Mouse (Mus musculus): ENCODE measurements around the gene Camk1d. TPM values are rescaled to one million over a fixed set of nuclear protein-coding genes. Genes with fewer than 3 reads are reported as not detected.

Camk1d gene
- total RNA-seq, 2 experiments from 2014 or later = 3.9 to 4.8 TPM

- DNase-seq = no peak
Observed at GRCm38 (mm10) chr2:5661946-5662345, 52.4 kb downstream of the Camk1d start.

GRCm38 (mm10) chr2:5658000-5658399 lies 56.3 kb downstream of the Camk1d start:
- DNase-seq = no peak

DNA sequence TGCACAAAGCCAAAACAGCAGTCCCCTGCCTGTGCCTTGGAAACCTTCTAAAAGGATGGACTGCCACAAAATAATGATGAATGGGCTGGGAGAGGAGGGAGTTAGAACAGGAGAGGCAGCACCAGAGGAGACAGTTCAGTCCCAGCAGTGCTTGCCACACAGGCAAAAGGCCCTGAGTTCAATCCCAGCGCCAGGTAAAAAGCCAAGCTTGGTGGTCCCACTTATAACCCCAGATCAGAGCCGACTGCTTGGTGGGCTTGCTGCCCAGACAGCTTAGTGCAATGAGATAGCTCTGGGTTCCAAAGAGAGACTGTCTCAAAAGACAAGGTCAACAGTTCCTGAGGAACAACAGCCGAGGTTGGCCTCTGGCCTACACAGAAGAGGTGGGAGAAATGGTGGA lies 58.0 kb downstream of the Camk1d start:
- no peak for DNase-seq

DNA sequence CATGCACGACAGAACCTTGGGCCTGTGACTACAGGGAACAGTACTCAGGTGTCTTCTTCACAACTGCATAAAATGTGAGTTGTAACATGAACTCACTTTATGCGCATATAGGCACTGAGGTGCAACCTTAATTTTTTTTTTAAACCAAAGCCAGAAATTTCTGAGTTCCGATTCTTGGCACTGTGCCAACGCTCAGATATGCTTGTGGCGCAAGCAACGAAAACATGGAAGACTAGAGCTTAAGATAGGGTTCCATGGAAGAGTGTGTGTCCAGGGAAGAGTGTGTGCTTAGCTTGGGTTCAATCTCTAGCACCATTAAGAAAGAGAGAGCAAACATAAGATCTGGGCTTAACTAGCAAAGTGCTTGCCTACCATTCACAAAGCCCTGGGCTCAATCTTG lies 62.2 kb downstream of the Camk1d start:
- no peak for DNase-seq

- DNase-seq = no peak
Observed at GRCm38 (mm10) chr2:5651285-5651870, 62.9 kb downstream of the Camk1d start.

GRCm38 (mm10) chr2:5649226-5649625 lies 65.1 kb downstream of the Camk1d start:
- DNase-seq = no peak

- DNase-seq = peak; percentile 13 to 16
Observed at GRCm38 (mm10) chr2:5648764-5649163, 65.6 kb downstream of the Camk1d start.

DNA sequence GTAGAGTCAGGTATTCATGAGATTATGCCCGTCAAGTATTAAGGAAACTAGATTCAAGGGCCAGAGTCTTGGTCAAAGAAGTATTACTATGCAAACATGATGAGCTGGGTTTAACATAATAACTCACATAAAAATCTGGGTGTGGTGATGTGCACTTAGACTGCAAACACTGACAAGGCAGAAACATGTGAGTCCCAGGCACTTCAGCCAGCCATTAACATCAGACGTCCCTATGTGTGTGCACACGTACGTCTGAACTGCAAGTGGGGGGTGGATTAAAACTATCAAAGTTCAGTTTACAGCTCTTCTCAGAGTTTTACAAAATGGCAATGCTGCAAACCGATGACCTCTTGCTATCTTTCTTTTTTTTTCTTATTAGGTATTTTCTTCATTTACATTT lies 68.0 kb downstream of the Camk1d start:
- no peak for DNase-seq

GRCm38 (mm10) chr2:5645584-5645983 lies 68.7 kb downstream of the Camk1d start:
- DNase-seq = peak; percentile 11 to 46

- no peak for DNase-seq
Observed at GRCm38 (mm10) chr2:5643937-5644336, 70.4 kb downstream of the Camk1d start.

- no peak for DNase-seq
Observed at GRCm38 (mm10) chr2:5643226-5643625, 71.1 kb downstream of the Camk1d start.

DNA sequence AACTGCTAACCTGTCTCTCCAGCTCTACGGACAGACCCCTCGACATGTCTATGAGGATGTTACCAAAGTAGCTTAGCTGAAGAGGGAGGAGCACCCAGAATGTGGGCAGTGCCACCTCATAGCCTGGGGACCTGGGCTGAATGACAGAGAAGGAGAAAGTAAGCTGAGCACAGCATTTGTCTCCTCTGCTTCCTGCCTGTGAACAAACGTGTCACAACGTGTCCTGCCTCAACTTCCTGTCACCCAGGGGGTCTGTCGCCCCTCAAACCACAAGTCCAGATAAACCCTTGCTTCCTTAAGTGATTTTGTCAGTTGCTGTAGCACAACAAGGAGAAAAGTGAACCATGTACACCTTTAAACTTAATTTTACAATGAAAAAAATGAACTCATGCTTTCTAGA lies 71.7 kb downstream of the Camk1d start:
- DNase-seq = no peak

DNA sequence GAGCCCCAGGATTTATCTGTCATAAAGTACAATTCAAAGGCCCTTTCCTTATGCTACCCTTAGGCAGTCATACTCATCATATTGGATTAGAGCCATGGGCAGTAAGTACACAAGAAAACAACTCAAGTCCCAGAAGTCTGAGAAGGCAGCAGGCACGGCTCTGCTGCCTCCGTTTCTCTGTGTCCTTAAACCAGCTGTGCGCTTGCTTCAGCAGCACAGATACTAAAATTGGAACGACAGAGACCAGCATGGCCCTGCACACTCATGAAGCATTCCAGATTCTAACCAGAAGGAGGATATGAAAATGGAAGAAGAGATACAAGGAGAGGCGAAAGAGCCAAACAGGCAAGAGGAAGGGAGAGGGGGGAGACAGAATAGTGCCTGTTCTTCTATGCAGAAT lies 72.6 kb downstream of the Camk1d start:
- DNase-seq = peak; percentile 10 to 19

DNA sequence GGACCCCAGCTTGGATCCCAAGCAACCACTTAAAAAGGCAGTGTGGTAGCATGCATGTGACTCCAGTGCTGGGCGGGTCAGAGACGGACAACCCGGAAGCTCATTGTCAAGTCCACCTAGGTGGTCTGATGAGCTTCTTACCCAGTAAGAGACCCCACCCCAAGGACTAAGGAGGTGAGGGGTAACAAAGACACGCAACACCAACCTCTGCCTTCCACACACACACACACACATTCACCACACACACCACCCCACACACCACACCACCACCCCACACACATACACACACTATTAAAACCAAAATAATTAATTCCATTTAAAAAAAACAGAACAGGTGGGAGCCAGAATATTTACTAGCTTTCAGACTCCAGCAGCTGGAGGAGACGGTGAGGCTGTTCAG lies 73.7 kb downstream of the Camk1d start:
- no peak for DNase-seq

GRCm38 (mm10) chr2:5636801-5637742 lies 77.2 kb downstream of the Camk1d start:
- DNase-seq = peak; percentile 15 to 18

GRCm38 (mm10) chr2:5632355-5632684 lies 82.0 kb downstream of the Camk1d start:
- DNase-seq = no peak

GRCm38 (mm10) chr2:5631676-5632354 lies 82.5 kb downstream of the Camk1d start:
- no peak for DNase-seq

DNA sequence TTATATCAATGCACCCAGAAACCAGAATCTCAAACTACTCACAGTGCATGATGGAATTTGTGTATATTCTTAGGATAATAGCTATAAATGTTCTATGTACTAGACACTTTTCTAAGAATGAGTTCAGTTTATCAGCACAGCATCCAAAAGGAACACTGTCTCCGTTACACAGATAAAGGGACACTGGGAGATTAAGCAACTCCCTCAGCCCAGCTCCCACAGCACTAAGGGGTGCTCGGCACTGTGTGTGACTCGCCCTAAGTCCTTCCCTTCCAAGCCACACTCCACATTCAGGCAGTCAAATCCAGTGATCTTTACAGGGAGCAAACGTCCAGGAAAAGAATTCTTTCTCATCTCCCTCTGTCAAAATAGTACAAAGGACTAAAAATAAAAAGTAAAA lies 83.6 kb downstream of the Camk1d start:
- DNase-seq = no peak

DNA sequence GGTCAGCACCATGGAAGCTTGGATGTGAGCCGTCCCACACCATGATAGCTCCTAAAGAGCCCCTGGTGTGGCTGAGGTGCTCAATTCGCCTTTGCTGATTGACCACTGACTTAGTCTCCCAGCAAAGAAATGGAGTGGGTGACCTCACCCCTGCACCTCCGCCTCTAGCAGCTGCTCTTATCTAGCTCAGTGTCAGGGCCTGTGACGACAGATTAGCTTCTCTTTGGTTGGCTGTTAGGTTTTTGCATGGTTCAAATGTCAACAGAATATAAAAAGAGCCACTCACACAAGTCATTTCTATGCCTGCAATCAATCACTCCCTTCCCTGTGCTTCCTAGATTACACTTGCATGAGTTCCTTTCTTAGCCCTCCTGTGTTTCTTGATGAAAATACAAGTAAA lies 89.9 kb downstream of the Camk1d start:
- no peak for DNase-seq

DNA sequence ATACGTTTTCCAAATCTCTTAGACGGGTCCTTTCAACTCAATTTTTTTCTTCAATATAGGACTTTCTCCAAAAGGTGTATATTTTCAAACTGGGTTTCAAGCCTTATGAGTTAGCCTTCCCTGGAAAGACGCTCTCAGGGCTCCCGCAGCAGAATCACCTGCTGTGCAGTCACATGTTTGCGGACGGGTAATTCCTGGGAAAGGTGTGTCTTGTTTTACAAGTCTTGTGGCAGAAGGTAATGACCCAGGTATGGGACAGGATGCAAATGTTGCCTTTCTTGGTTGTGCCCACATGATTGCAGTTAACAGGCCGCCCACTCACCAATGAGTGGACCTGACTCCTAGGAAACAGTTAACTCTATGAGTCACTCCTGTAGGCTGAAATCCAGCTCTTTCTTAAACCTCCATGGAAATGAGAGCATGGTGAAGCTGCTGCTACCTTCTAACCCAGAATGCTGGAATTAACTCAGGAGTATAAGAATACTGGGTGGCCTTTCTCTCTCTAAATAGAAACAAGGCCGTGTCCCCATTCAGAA lies 95.9 kb downstream of the Camk1d start:
- no peak for DNase-seq

DNA sequence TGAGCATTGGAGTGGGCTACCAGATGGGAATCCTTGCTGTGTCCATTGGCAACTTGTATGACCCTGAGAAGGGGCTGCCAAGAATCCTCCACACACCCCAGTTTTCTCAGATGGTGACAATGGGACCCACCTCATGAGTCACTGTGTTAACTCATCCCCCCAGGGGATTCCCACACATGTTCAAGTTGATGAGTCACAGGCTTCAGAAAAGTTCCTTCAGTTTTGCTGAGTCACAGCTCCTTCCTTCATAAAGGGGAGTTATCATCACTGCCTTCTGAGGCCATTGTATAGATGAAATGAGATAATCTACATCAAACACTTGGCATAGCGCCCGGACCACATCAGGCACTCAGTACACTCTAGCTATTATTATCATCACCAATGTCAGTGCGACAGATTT lies 99.4 kb downstream of the Camk1d start:
- DNase-seq = peak; percentile 70 to 79

- DNase-seq = no peak
Observed at GRCm38 (mm10) chr2:5614308-5614705, 100.0 kb downstream of the Camk1d start.

All from heart, adult 18-20 months (tissue).